Comparison of ENCODE assay signal across 7 mouse cellular contexts in the genomic region with DNA sequence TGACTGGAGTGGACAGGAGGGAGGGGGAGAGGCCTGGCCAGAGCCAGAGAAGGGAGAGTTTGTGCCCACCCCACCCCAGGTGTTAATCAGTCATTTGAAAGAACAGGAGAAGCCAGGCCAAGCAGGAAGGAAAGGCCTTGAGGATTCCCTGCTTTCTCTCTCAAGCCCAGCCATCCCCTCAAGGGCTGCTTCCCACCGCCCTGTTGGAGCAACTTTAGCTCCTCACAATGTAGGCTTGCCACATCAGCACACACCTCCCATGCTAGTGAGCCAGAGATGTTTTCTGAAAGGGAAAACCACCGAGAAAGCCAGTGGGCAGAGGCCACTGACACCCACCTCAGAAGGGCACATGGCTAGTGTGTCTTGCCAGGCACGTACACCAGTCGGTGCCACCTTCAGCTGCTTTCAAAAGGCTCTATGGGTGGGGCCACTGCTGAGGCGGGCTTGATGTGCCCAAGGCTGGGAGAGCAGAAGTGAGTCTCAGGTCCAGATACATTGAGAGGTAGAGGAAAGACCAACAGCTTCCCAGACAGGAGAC. TPM values are rescaled to one million over a fixed set of nuclear protein-coding genes. Genes with fewer than 3 reads are reported as not detected.
"Had no signal": no experiment of that assay in that cellular context is flagged by ENCODE, and none has a peak within 500 bp of the region (broad histone marks: within the 10 kb centered on the region; RNA-seq: fewer than 3 reads in every experiment).

No protein-coding gene starts in this region.

RNA-seq across cellular contexts. Expression of a gene that starts 28.7 kb away (rescaled TPM):
- polyA plus RNA-seq: hindbrain, embryonic 10.5 days; hindbrain, embryonic 11.5 days; hindbrain, embryonic 12.5 days; hindbrain, embryonic 13.5 days; hindbrain, embryonic 14.5 days; kidney, embryonic 14.5 days had no signal

RNA-seq across cellular contexts. Expression of a gene that starts 44.6 kb away (rescaled TPM):
- polyA plus RNA-seq: inflammation-experienced regulatory T-cells, adult 6 months had no signal
